Mouse (Mus musculus): ENCODE measurements at regions not wholly inside any gene's neighbourhood (a gene's known extent, or its start where the extent isn't known, plus 50 kb on each side); places are given as distances from the start of the nearest gene placed in this dataset.
A peak's percentile ranks its signal among the peaks of the same experiment; 100 is the strongest.

DNA sequence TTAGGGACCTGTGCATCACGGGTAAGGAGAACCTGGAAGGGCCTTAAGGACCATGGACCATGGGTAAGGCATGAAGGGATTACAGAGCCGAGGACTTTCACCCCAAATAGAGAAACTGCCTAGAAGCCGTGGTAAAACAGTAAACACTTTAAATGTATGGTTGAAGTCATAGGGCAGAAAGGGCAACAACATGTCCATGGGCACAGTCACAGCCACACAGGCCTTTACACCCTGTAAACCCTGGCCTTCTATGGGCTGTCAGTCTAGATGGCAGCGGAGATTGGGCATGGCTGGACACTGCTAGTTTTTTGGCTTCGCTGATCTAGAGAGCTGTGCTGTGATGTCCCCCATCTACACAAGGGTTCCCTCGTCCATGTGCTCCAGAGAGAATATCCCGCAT lies 127.4 kb downstream of the Tex29 start:
- WGBS: 93% methylated on average over 7 of the region's 7 CpGs
- peaks cover 8% of the 10 kb centered on the region; the same call in 1 of the 2 replicates for H3K4me1 ChIP-seq (ENCODE audit: control insufficient read depth, insufficient read depth, low read length)
- no peak for TF ChIP-seq CTCF (IDR thresholded peaks at IDR 0.05; ENCODE audit: insufficient read depth, low read depth, low read length)
- TF ChIP-seq POLR2A (IDR thresholded peaks at IDR 0.05; ENCODE audit: insufficient read depth, low read depth, low read length): no peak
- no peak overlapping the region for H3K27ac ChIP-seq (ENCODE audit: insufficient read depth, low read depth, low read length)
- H3K4me3 ChIP-seq (ENCODE audit: insufficient read depth, low read depth, low read length): no peak overlapping the region

DNA sequence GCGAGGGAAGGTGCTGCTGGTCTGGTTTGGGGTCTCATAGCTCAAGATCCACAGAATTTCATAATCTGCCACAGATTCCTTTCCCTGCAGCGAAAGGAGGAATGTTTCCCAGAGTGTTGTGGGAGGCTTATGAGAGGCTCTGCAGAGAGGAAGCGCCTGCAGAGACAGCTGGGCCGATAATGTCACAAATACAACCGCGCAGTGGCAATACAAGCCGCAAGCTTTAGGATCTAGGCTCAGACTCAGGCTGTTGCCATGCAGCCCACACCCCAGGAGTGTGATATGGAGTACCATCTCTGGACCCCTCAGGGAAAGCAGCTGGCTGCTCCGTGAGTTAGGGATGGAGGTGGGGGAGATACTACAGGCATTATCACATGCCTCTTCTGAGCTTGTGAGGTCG lies 130.2 kb downstream of the Tex29 start:
- peaks cover 13% of the 10 kb centered on the region for H3K4me1 ChIP-seq (ENCODE audit: control insufficient read depth, insufficient read depth, low read length)
- 46% methylated on average over 9 of the region's 9 CpGs for WGBS
- H3K4me3 ChIP-seq (ENCODE audit: insufficient read depth, low read depth, low read length): no peak overlapping the region
- 0 out of 2 replicates have a peak overlapping the region, but pooled peaks have one; percentile 6 for H3K27ac ChIP-seq (ENCODE audit: insufficient read depth, low read depth, low read length)
- no peak for TF ChIP-seq CTCF (IDR thresholded peaks at IDR 0.05; ENCODE audit: insufficient read depth, low read depth, low read length)
- no peak for TF ChIP-seq POLR2A (IDR thresholded peaks at IDR 0.05; ENCODE audit: insufficient read depth, low read depth, low read length)

DNA sequence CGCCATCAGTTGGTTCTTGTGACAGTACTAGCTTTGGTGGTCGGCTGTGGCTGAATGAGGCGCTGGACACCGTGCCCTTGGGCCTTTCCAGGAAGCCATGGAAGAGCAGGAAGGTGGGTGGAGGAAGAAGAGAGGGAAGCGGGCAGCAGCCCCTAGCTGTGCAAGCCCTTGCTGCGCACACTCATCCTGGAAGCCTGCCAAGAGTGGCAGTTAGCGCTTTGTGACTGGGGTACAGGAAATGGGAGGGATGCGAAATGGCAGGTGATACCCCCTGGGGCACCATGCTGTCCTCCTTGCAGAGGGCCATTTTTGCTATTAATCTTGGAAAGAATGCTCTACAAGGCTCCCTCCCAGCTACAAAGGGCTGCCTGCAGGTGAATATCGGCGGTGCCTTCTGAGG lies 133.2 kb downstream of the Tex29 start:
- Histone ChIP-seq H3K27ac (ENCODE audit: insufficient read depth, low read depth, low read length) (no peak overlapping the region), H3K4me1 (ENCODE audit: control insufficient read depth, insufficient read depth, low read length) (peaks cover 13% of the 10 kb centered on the region), H3K4me3 (ENCODE audit: insufficient read depth, low read depth, low read length) (no peak overlapping the region)
- WGBS: 59% methylated on average over 10 of the region's 10 CpGs
- TF ChIP-seq POLR2A (IDR thresholded peaks at IDR 0.05; ENCODE audit: insufficient read depth, low read depth, low read length) (no peak), CTCF (IDR thresholded peaks at IDR 0.05; ENCODE audit: insufficient read depth, low read depth, low read length) (no peak)

DNA sequence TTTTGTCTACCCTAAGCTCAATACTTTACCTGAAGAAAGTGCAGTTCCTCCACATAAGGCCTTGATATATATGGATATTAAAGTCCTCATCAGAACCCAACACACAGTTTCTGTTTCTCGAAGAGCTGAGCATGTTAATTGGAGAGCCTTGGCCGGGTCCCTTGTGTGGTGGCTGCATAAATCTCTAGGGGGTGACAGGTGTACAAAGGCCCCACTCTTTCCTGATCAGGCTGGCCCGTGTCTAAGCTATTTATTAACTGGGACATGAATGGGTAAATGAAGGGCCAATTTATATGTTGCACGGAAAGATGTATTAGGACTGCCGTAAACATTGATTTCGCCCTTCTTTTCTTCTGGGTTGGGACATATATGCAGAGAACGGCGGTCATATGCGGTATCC lies 136.8 kb downstream of the Tex29 start:
- TF ChIP-seq POLR2A (IDR thresholded peaks at IDR 0.05; ENCODE audit: insufficient read depth, low read depth, low read length): no peak
- no peak for TF ChIP-seq CTCF (IDR thresholded peaks at IDR 0.05; ENCODE audit: insufficient read depth, low read depth, low read length)
- peaks cover 6% of the 10 kb centered on the region; the same call in 1 of the 2 replicates for H3K4me1 ChIP-seq (ENCODE audit: control insufficient read depth, insufficient read depth, low read length)
- H3K4me3 ChIP-seq (ENCODE audit: insufficient read depth, low read depth, low read length): no peak overlapping the region
- 86% methylated on average over 9 of the region's 9 CpGs for WGBS
- H3K27ac ChIP-seq (ENCODE audit: insufficient read depth, low read depth, low read length): no peak overlapping the region

DNA sequence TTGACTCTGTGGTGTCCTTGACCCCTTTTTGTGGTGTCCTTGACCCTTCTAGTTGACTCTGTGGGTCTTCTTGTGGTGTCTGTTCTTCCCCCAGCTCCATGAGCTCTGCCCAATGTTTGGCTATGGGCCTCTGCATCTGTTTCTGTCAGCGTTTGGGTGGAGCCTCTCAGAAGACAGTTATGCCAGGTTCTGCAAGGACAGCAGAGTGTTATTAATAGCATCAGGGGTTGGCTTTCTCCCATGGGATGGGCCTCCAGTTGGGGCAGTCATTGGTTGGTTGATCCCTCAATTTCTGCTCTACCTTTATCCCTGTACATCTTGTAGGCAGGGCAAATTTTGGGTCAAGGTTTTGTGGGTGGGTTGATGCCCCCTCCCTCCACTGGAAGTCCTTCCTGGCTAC lies 138.8 kb downstream of the Tex29 start:
- Histone ChIP-seq H3K27ac (ENCODE audit: insufficient read depth, low read depth, low read length) (no peak overlapping the region), H3K4me3 (ENCODE audit: insufficient read depth, low read depth, low read length) (no peak overlapping the region), H3K4me1 (ENCODE audit: control insufficient read depth, insufficient read depth, low read length) (no peaks in the 10 kb centered on the region)
- 88% methylated on average over 1 of the region's 1 CpGs for WGBS
- TF ChIP-seq CTCF (IDR thresholded peaks at IDR 0.05; ENCODE audit: insufficient read depth, low read depth, low read length) (no peak), POLR2A (IDR thresholded peaks at IDR 0.05; ENCODE audit: insufficient read depth, low read depth, low read length) (no peak)

DNA sequence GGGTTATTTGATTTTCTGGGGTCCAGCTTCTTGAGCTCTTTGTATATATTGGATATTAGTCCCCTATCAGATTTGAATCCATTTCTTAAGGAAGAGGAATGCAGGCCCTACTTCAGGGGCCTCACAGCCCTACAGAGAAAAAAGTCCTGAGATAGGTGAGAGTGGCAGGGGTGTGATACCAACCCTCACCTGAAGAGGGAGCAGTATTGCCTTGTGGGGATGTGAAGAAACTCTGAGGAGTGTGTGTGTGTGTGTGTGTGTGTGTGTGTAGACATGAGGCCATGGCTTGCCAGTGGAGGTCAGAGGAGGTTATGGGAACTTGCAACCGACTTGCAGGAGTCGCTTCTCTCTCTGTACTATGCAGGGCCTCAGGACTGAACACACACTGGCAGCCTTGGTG lies 141.2 kb downstream of the Tex29 start:
- 88% methylated on average over 2 of the region's 2 CpGs for whole genome bisulfite sequencing

DNA sequence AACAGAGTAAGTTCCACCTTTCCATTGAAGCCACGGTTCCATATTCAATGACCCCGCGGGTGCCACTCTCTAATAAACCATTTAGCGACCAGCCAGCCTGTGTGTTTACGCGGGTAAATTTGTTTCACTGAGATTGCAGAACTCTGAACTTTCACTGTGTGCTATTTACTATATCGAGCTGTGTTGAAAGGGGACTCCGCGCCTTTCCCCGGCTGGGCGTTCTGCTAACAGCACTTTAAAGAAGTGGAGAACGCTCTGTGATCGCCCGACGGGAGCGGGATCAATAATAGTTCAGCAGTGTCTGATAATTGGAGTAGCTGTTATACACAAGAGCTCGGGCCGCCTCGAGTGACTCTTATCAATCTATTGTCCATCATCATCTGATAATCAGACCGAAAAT lies 149.8 kb downstream of the Tex29 start:
- no peak overlapping the region for H3K4me3 ChIP-seq (ENCODE audit: insufficient read depth, low read depth, low read length)
- H3K27ac ChIP-seq (ENCODE audit: insufficient read depth, low read depth, low read length): no peak overlapping the region
- H3K4me1 ChIP-seq (ENCODE audit: control insufficient read depth, insufficient read depth, low read length): peaks cover 3% of the 10 kb centered on the region
- TF ChIP-seq POLR2A (IDR thresholded peaks at IDR 0.05; ENCODE audit: insufficient read depth, low read depth, low read length): no peak
- TF ChIP-seq CTCF (IDR thresholded peaks at IDR 0.05; ENCODE audit: insufficient read depth, low read depth, low read length): no peak
- WGBS: 83% methylated on average over 20 of the region's 20 CpGs

More for the DNA sequence above, 141.2 kb downstream of the Tex29 start:
- no peak overlapping the region for H3K4me3 ChIP-seq (ENCODE audit: insufficient read depth, low read depth, low read length)
- TF ChIP-seq POLR2A (IDR thresholded peaks at IDR 0.05; ENCODE audit: insufficient read depth, low read depth, low read length): no peak
- peak; percentile 24; the same call in 1 of the 2 replicates for TF ChIP-seq CTCF (IDR thresholded peaks at IDR 0.05; ENCODE audit: insufficient read depth, low read depth, low read length)
- no peak overlapping the region for H3K27ac ChIP-seq (ENCODE audit: insufficient read depth, low read depth, low read length)
- H3K4me1 ChIP-seq (ENCODE audit: control insufficient read depth, insufficient read depth, low read length): peaks cover 3% of the 10 kb centered on the region

DNA sequence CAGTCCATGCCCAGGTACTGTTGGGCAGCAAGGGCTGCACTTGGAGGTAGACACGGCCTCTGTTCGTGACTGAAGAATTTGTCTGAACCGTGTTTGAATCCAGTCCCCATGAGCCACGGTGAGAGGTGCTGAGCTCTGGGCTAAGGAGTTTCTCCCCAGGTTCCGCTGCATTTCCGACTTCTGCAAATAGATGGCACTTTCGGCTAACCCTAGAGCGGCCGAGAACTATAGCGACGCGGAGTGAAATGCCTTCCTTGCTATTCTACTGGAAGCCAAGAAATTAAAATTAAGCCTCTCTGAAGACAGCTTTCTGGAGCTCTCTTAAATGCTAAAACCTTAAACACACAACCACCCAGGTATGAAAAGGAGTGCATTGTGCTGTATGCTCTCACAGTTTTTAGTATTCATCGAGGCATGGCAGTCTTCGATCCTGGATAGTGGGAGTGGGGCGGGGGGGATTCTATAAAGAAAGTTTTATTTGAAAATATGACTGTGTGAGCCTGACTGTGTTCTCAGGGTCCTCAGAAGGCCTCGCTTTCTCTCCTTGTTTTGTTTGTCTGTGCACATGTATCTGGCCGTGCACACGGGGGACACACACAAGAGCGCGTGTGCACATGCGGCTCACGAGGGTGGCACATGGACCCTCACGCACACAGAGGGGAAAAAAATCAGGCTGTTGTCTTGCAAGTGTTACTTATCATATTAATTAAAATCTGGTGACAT lies 159.6 kb downstream of the Tex29 start:
- 23% methylated on average over 23 of the region's 23 CpGs for WGBS
- Histone ChIP-seq H3K4me1 (ENCODE audit: control insufficient read depth, insufficient read depth, low read length) (peaks cover 2% of the 10 kb centered on the region; the same call in 1 of the 2 replicates), H3K4me3 (ENCODE audit: insufficient read depth, low read depth, low read length) (no peak overlapping the region), H3K27ac (ENCODE audit: insufficient read depth, low read depth, low read length) (0 out of 2 replicates have a peak overlapping the region, but pooled peaks have one; percentile 34)
- TF ChIP-seq CTCF (IDR thresholded peaks at IDR 0.05; ENCODE audit: insufficient read depth, low read depth, low read length): peak; percentile 78
- no peak for TF ChIP-seq POLR2A (IDR thresholded peaks at IDR 0.05; ENCODE audit: insufficient read depth, low read depth, low read length)

DNA sequence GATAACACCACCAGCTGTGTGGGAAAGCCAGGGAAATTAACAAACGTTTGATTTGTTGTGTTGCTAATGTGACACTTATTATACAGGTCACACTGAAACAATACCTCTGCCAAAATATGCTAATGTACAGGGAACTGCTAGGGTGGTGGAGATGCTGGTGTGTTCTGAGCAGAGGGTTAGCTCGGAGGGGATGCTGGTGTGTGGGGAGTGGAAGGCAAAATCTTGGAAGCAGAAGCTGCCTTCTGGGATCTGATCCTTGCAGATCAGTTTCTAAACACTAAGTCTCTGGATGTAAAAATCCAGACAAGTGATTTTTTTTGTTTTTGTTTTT lies 160.2 kb downstream of the Tex29 start:
- Histone ChIP-seq H3K4me1 (ENCODE audit: control insufficient read depth, insufficient read depth, low read length) (peaks cover 2% of the 10 kb centered on the region; the same call in 1 of the 2 replicates), H3K27ac (ENCODE audit: insufficient read depth, low read depth, low read length) (peak overlapping the region; percentile 34; the same call in 1 of the 2 replicates), H3K4me3 (ENCODE audit: insufficient read depth, low read depth, low read length) (no peak overlapping the region)
- TF ChIP-seq CTCF (IDR thresholded peaks at IDR 0.05; ENCODE audit: insufficient read depth, low read depth, low read length) (no peak), POLR2A (IDR thresholded peaks at IDR 0.05; ENCODE audit: insufficient read depth, low read depth, low read length) (no peak)
- WGBS: 39% methylated on average over 2 of the region's 2 CpGs
